Mouse (Mus musculus) olfactory bulb, adult 2 months (tissue): Measurements from ENCODE around the gene Kit.

ENCODE experiments used
- CTCF ChIP-seq: fragments of 200-500 bp; IDR thresholded peaks from 2 replicates; pipeline ENCODE4 v1.5.1; 2012; ENCODE audit warnings: low read depth, mild to moderate bottlenecking, low read length, moderate library complexity; ENCODE audit not compliant: insufficient read depth
- POLR2A ChIP-seq: fragments of 200-500 bp; IDR thresholded peaks from 2 replicates; pipeline ENCODE4 v1.6.1; 2012; ENCODE audit warnings: mild to moderate bottlenecking, low read depth, low read length, moderate library complexity; ENCODE audit not compliant: insufficient read depth

GRCm38 (mm10) chr5:75640637-75641036 is 65.9 kb downstream of the Kit start:
- TF ChIP-seq CTCF (no peak), POLR2A (no peak)
